Mouse (Mus musculus) G1E (cell line): ENCODE measurements at regions not wholly inside any gene's neighbourhood (a gene's known extent, or its start where the extent isn't known, plus 50 kb on each side); places are given as distances from the start of the nearest gene placed in this dataset.

Experiments used
- CTCF ChIP-seq: IDR thresholded peaks from 2 replicates; pipeline ENCODE4 v1.5.1; 2012; ENCODE audit warnings: low read depth, low read length, inconsistent platforms, mixed read lengths
- GATA1 ChIP-seq: IDR thresholded peaks from 2 replicates; pipeline ENCODE4 v1.6.1; 2012; ENCODE audit warnings: borderline replicate concordance, low read length, inconsistent platforms, mixed read lengths
- GATA2 ChIP-seq: IDR thresholded peaks from 2 replicates; pipeline ENCODE4 v1.6.1; 2012; ENCODE audit warnings: low read depth, low read length, inconsistent platforms, borderline replicate concordance
- POLR2AphosphoS5 ChIP-seq: IDR thresholded peaks from 2 replicates; pipeline ENCODE4 v1.6.1; 2012; ENCODE audit warnings: low read depth, low read length, inconsistent platforms; ENCODE audit not compliant: insufficient replicate concordance
- TAL1 ChIP-seq: conservative IDR thresholded peaks from 2 replicates; pipeline ENCODE4 v1.6.1; 2012; ENCODE audit warnings: low read depth, low read length, inconsistent platforms, mixed read lengths

GRCm38 (mm10) chr4:140390684-140391234 is 144.2 kb upstream of the Igsf21 start:
- TF ChIP-seq CTCF (no peak), GATA2 (no peak), GATA1 (no peak), POLR2AphosphoS5 (no peak), TAL1 (no peak)
